Mouse (Mus musculus) heart, adult 2 months (tissue): ENCODE data around the gene Phkb.

Experiments used
- CTCF ChIP-seq: fragments of 200-600 bp; IDR thresholded peaks from 2 replicates; pipeline ENCODE4 v1.8.1; 2022; ENCODE audit warnings: antibody characterized with exemption, mild to moderate bottlenecking, moderate library complexity
- POLR2A ChIP-seq: fragments of 200-500 bp; IDR thresholded peaks from 2 replicates; pipeline ENCODE4 v1.6.1; 2011; ENCODE audit warnings: mild to moderate bottlenecking, low read depth, low read length, control low read depth; ENCODE audit not compliant: insufficient read depth

DNA sequence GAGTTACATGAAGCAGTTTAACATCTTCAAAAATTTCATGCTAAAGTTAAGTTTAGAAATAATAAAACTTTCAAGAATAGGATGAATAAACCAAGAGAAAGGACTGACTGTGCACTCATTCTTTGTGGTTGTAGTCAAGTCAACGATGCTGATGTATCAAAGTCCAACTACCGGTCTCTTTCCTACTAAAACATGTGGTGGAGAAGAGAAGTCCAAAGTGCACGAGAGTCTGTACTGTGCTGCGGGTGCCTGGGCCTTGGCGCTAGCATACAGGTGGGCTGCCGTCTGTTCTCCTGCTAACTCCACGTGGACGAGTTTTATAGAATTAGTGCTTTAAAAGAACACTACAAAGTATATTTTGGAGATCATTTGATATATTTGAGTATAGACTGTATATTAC is 37.2 kb downstream of the Phkb start:
- TF ChIP-seq CTCF, result no peak
- no peak for TF ChIP-seq POLR2A
